Mouse (Mus musculus) neural tube, embryonic 12.5 days (tissue): ENCODE results near the gene Ephb4. TPM values are rescaled to one million over a fixed set of nuclear protein-coding genes. Genes with fewer than 3 reads are reported as not detected.

Source experiments
- ATAC-seq: fragments of 200-750 bp; cut with Nextera tagmentation; 2 replicates; pipeline ENCODE4 v1.8.0; 2017; ENCODE audit warnings: low read depth, mild to moderate bottlenecking, moderate TSS enrichment, moderate library complexity; ENCODE audit not compliant: low FRiP score
- H3K27ac ChIP-seq: fragments of 300-500 bp; sonication (generic); 2 replicates; pipeline ENCODE4 v1.5.1; 2016
- H3K27me3 ChIP-seq: fragments of 300-500 bp; sonication (generic); replicated peaks from 2 replicates; pipeline ENCODE4 v1.6.1; 2016; ENCODE audit warnings: mild to moderate bottlenecking
- H3K36me3 ChIP-seq: fragments of 300-500 bp; sonication (generic); 2 replicates; pipeline ENCODE4 v1.6.1; 2016; ENCODE audit warnings: mild to moderate bottlenecking
- H3K4me1 ChIP-seq: fragments of 300-500 bp; sonication (generic); 2 replicates; pipeline ENCODE4 v1.6.1; 2016
- H3K4me2 ChIP-seq: fragments of 300-500 bp; sonication (generic); replicated peaks from 2 replicates; pipeline ENCODE4 v1.6.1; 2016; ENCODE audit warnings: mild to moderate bottlenecking
- H3K4me3 ChIP-seq: fragments of 300-500 bp; sonication (generic); 2 replicates; pipeline ENCODE4 v1.5.1; 2016
- H3K9ac ChIP-seq: fragments of 300-500 bp; sonication (generic); 2 replicates; pipeline ENCODE4 v1.6.1; 2016; ENCODE audit warnings: mild to moderate bottlenecking
- H3K9me3 ChIP-seq: fragments of 300-500 bp; sonication (generic); 2 replicates; pipeline ENCODE4 v1.6.1; 2016; ENCODE audit warnings: mild to moderate bottlenecking
- WGBS: fragments of 180-500 bp; shearing (Covaris S2); methylation state at CpG from one replicate; pipeline ENCODE4 v1.1.7; 2016; 5-methylcytosine and 5-hydroxymethylcytosine counted together
- polyA plus RNA-seq: library from polyadenylated mRNA; unstranded; fragments of >200 nt; fragmentation: Nextera tagmentation; extraction: Ambion mirVana; gene quantifications from 2 replicates; pipeline ENCODE4 v1.2.1, GENCODE M21; 2016

Ephb4 gene
- 25.6 and 28.1 TPM in 2 replicates for polyA plus RNA-seq

- peaks cover 12% of the 10 kb centered on the region for H3K36me3 ChIP-seq
- peak; percentile 91 for ATAC-seq
- H3K9ac ChIP-seq: peak within 1 kb of the TSS; percentile 82
- H3K27ac ChIP-seq: peak within 1 kb of the TSS; percentile 32
- H3K9me3 ChIP-seq: no peaks in the 10 kb centered on the region
- H3K27me3 ChIP-seq: no peaks in the 10 kb centered on the region; the same call in 1 of the 2 replicates
- peak within 1 kb of the TSS; percentile 91 for H3K4me2 ChIP-seq
- 1% methylated on average over 26 of the region's 32 CpGs for WGBS
- H3K4me3 ChIP-seq: peak within 1 kb of the TSS; percentile 73
- peaks cover 55% of the 10 kb centered on the region for H3K4me1 ChIP-seq
Observed at GRCm38 (mm10) chr5:137349384-137350204, at the start of gene Ephb4. Ephb4 (plus strand) TSS chr5:137350109.

DNA sequence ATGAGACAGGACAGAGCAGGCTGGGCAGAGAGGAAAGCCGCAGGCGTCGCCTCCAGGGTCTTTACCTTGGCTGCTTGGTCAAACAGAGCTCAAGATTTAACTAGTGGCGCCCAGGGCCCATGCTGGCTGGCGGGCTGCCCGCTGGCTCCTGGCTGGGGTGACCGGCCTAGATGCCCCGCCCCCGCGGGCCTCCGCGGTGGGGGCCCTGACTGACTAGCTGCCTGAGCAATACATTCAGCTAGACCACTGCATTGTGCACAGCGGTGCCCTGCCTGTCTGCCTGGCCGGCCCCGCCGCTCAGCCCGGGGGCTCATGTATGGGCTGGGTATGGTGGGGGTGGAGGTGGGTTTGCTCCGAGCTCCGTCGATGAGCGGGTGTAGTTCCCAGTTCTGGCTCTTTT, 48.7 kb upstream of the Ephb4 start:
- no peak for ATAC-seq
- no peak overlapping the region for H3K9ac ChIP-seq
- peaks cover 23% of the 10 kb centered on the region for H3K4me1 ChIP-seq
- H3K36me3 ChIP-seq: peaks cover 76% of the 10 kb centered on the region
- H3K4me2 ChIP-seq: no peak overlapping the region
- H3K9me3 ChIP-seq: no peaks in the 10 kb centered on the region
- no peak overlapping the region for H3K4me3 ChIP-seq
- H3K27me3 ChIP-seq: no peaks in the 10 kb centered on the region
- WGBS: 77% methylated on average over 21 of the region's 21 CpGs
- H3K27ac ChIP-seq: no peak overlapping the region

DNA sequence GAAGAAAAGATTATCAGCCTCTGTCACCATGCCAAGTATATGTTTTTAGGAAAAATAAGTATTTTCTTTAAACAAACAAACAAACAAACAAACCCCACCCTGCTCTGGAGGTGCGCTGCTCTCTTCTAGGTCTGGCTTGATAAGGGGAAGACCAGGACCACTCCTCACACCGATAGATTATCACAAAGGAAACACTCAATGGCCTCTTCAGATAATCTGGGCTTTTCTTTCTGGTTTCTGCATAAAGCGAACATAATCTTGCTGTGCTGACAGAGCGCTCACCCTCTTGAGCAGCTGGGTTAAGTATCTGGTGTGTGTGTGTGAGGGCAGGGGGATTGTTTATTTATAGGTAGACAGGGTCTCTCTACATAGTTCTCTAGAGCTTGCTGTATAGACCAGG, 46.3 kb upstream of the Ephb4 start:
- Histone ChIP-seq H3K4me3 (no peak overlapping the region), H3K4me2 (no peak overlapping the region), H3K9me3 (no peaks in the 10 kb centered on the region), H3K4me1 (peaks cover 24% of the 10 kb centered on the region), H3K27me3 (no peaks in the 10 kb centered on the region), H3K27ac (no peak overlapping the region), H3K9ac (no peak overlapping the region), H3K36me3 (peaks cover 53% of the 10 kb centered on the region)
- WGBS: 92% methylated on average over 4 of the region's 4 CpGs
- ATAC-seq: no peak

DNA sequence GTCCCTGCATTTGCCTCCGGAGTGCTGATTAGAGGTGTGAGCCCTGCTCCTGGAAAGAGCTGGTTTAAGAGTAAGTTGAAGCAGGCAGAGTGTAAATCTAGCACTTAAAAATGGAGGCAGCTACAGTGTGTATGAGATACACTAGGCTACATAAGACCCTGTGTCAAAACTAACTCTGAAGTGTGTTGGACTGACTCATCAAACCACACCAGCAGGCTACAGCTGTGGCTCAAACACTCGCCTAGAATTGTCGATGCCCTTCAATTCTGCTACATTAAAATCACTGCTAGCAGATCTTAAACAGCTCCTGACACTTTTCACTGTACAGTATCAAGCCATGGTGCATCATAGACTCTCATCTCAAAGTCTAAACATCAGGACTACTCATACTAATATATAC, 45.7 kb upstream of the Ephb4 start:
- Histone ChIP-seq H3K27ac (no peak overlapping the region), H3K4me3 (no peak overlapping the region), H3K9me3 (no peaks in the 10 kb centered on the region), H3K4me2 (peak overlapping the region; percentile 75), H3K9ac (no peak overlapping the region), H3K4me1 (peaks cover 24% of the 10 kb centered on the region), H3K27me3 (no peaks in the 10 kb centered on the region), H3K36me3 (peaks cover 53% of the 10 kb centered on the region)
- WGBS: 80% methylated on average over 3 of the region's 3 CpGs
- no peak for ATAC-seq

- ATAC-seq: no peak
- H3K36me3 ChIP-seq: peaks cover 53% of the 10 kb centered on the region
- 19% methylated on average over 4 of the region's 4 CpGs for WGBS
- H3K4me1 ChIP-seq: peaks cover 24% of the 10 kb centered on the region
- H3K27me3 ChIP-seq: no peaks in the 10 kb centered on the region
- peak overlapping the region; percentile 40; the same call in 1 of the 2 replicates for H3K9ac ChIP-seq
- peak overlapping the region; percentile 66 for H3K4me3 ChIP-seq
- no peaks in the 10 kb centered on the region for H3K9me3 ChIP-seq
- peak overlapping the region; percentile 75 for H3K4me2 ChIP-seq
- no peak overlapping the region for H3K27ac ChIP-seq
Observed at GRCm38 (mm10) chr5:137304816-137305215, 45.1 kb upstream of the Ephb4 start.

GRCm38 (mm10) chr5:137305822-137306221, 44.1 kb upstream of the Ephb4 start:
- peaks cover 52% of the 10 kb centered on the region for H3K36me3 ChIP-seq
- no peaks in the 10 kb centered on the region for H3K27me3 ChIP-seq
- ATAC-seq: no peak
- H3K27ac ChIP-seq: no peak overlapping the region
- WGBS: 27% methylated on average over 3 of the region's 3 CpGs
- H3K4me3 ChIP-seq: peak overlapping the region; percentile 66
- peak overlapping the region; percentile 81; the same call in 1 of the 2 replicates for H3K9ac ChIP-seq
- peak overlapping the region; percentile 75 for H3K4me2 ChIP-seq
- peaks cover 24% of the 10 kb centered on the region for H3K4me1 ChIP-seq
- H3K9me3 ChIP-seq: no peaks in the 10 kb centered on the region

GRCm38 (mm10) chr5:137306439-137307005, 43.4 kb upstream of the Ephb4 start:
- Histone ChIP-seq H3K9ac (peak overlapping the region; percentile 81), H3K9me3 (no peaks in the 10 kb centered on the region), H3K4me2 (peak overlapping the region; percentile 75), H3K4me1 (peaks cover 24% of the 10 kb centered on the region), H3K36me3 (peaks cover 46% of the 10 kb centered on the region), H3K27ac (peak overlapping the region; percentile 87; the same call in 1 of the 2 replicates), H3K4me3 (peak overlapping the region; percentile 66), H3K27me3 (no peaks in the 10 kb centered on the region)
- WGBS: 16% methylated on average over 12 of the region's 12 CpGs
- no peak for ATAC-seq

DNA sequence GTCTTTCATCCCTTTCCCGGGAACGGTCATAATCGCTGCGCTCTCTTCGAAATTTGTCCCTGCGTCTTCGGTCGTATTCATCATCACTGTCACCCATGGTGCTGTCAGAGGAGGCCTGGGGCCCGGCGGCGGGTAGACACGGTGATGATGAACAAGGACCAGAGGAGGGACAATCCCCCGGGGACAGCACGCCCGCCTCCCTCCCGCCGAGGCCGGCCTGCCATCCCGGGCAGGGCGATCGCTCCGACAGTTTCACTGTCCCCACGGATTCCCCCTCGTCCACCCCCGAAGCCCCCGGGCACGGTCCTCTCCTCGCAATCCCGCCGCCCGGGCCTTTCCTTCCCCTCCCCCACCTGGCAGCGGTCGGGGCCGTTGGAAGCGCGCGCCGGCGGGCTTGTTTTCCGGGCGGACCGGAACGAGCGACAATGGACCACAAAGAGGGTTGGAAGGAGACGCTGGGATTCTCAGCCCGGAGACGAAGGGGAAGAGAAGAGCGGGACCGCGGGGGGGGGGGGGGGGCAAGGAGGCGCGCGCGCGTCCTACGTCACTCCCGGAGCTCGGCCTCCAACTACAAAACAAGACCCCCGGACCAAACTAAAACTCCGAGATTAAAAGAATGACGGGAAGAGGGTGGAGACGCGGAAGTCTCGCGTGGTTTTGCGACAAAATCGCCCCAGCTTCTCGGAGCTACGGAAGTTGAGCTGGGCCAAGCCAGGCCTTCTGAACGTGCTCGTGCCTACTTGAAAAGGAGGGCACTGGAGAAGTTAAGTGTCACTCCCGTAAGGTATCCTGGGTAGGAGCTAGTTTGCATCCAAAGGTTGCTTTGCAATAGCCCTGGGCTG, 42.6 kb upstream of the Ephb4 start, which contains the start of gene Srrt:
TSS of gene Srrt (minus strand) at position 604 of the 842 bp plus-strand sequence.
- Histone ChIP-seq H3K36me3 (peaks cover 41% of the 10 kb centered on the region), H3K27me3 (no peaks in the 10 kb centered on the region), H3K9ac (peak within 1 kb of the TSS; percentile 81), H3K4me3 (peak within 1 kb of the TSS; percentile 66), H3K9me3 (no peaks in the 10 kb centered on the region), H3K27ac (peak within 1 kb of the TSS; percentile 87), H3K4me2 (peak within 1 kb of the TSS; percentile 75), H3K4me1 (peaks cover 24% of the 10 kb centered on the region)
- ATAC-seq: peak; percentile 89
- under 1% methylated on average over 62 of the region's 72 CpGs for WGBS

GRCm38 (mm10) chr5:137308356-137308755, 41.6 kb upstream of the Ephb4 start:
- Histone ChIP-seq H3K27me3 (no peaks in the 10 kb centered on the region), H3K27ac (peak overlapping the region; percentile 67; the same call in 1 of the 2 replicates), H3K4me1 (peaks cover 35% of the 10 kb centered on the region), H3K9ac (peak overlapping the region; percentile 81; the same call in 1 of the 2 replicates), H3K36me3 (peaks cover 31% of the 10 kb centered on the region), H3K9me3 (no peaks in the 10 kb centered on the region), H3K4me2 (peak overlapping the region; percentile 75), H3K4me3 (no peak overlapping the region)
- ATAC-seq: no peak
- WGBS: 97% methylated on average over 4 of the region's 4 CpGs

DNA sequence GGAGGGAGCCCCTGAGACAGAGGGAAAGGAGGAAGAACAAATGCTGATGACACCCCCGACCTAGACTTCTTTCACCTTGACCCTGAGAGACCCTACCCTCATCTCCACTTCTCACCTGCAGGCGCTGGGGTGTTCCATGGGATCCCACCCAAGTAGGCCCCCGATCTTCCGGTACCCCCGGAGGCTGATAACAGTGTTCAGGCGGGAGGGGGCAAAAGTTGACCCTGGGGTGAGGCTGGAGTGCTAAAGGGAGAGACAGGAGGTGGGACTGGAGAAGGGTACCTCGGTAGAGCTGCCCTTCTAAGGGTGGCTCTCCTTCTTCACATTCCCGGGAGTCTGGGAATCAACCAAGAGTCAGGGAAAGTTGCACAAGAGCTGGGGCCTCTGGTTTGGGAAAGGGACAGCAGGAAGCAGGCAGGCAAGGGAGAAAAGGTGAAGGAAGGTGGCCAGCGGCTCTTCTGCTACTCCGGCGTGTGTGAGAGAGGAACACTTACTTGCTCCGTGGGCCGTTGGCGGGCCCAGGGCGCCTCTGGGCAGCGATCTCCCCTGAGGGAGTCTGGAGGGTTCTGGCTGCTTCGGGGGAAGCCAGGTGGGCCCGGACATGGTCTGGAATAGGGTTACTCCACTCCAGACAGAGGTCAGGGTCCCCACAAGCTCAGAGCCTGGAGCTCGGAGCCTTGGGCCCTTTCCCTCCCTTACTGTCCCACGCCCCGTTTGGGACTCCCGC, 36.3 kb upstream of the Ephb4 start:
- H3K4me1 ChIP-seq: peaks cover 33% of the 10 kb centered on the region
- H3K4me3 ChIP-seq: peak overlapping the region; percentile 45
- H3K9me3 ChIP-seq: no peaks in the 10 kb centered on the region
- 2% methylated on average over 22 of the region's 22 CpGs for WGBS
- peak; percentile 36 for ATAC-seq
- H3K36me3 ChIP-seq: peaks cover 42% of the 10 kb centered on the region
- H3K27me3 ChIP-seq: no peaks in the 10 kb centered on the region
- H3K27ac ChIP-seq: no peak overlapping the region
- peak overlapping the region; percentile 69 for H3K9ac ChIP-seq
- H3K4me2 ChIP-seq: peak overlapping the region; percentile 71
